Mouse (Mus musculus) megakaryocyte, adult 5-6 weeks (primary cell): ENCODE data around the gene Mbd4. TPM values are rescaled to one million over a fixed set of nuclear protein-coding genes. Genes with fewer than 3 reads are reported as not detected.
A peak's percentile ranks its signal among the peaks of the same experiment; 100 is the strongest.

ENCODE experiments used
- ATAC-seq: 2 replicates; pipeline ENCODE4 v1.8.0; 2016; ENCODE audit warnings: mild to moderate bottlenecking, inconsistent platforms; ENCODE audit not compliant: poor library complexity, severe bottlenecking
- total RNA-seq, 2 experiments: library from RNA; stranded (forward) in 1 of 2; stranded (reverse) in 1 of 2; fragments of 153-499, 151-499 nt in 1 of 2; fragments of 221-1000, 200-1000 nt in 1 of 2; gene quantifications; 2 replicates each; pipeline versions ENCODE4 v1.2.3 to v1.2.4; 2015 to 2017

Mbd4 gene
- total RNA-seq, 2 experiments from 2014 or later: 10.9 to 19.9 TPM

DNA sequence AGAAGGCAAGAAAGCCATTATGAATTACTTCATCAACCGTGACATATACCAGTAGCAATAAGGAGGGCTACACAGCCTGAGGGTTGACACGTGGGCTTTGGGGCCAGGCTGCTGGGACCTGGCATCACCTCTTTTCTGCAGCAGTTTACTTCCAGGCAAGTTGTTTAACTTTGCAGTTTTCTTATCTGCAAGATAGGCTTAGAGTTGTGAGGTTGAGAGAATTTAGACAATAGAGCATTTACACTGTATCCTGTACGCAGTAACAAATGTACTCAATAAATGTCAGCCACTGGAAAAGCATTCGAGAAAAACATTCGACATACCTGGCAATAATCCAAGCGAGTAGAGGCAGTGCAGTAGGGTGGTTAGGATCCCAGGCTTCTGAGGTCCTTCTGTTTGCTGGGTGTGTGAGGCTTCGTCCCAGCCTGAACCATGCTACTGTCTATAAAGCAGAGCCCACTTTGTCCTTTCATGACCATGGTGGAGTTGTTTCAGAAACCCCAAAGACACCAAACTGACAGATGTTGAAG lies 6.9 kb upstream of the Mbd4 start:
- ATAC-seq: no peak

DNA sequence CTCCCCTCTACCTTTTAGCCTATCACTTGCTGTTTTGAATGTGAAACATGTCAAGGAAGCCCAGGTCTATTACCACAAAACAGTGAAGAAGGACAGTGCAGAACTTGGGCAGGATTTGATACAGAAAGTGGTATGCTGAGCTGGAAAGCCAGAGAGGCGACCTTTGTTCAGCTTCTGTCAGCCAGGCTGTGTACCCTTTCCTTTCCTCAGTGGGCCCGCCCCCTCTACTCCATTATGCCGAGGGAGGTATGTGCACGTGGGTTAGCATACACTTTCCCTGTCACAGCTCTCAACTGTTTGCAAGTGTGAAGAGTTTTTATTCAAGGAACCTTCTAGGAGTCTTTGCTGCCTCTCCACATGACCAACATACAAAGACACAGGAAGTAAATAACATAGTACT lies 6.1 kb upstream of the Mbd4 start:
- ATAC-seq: no peak

DNA sequence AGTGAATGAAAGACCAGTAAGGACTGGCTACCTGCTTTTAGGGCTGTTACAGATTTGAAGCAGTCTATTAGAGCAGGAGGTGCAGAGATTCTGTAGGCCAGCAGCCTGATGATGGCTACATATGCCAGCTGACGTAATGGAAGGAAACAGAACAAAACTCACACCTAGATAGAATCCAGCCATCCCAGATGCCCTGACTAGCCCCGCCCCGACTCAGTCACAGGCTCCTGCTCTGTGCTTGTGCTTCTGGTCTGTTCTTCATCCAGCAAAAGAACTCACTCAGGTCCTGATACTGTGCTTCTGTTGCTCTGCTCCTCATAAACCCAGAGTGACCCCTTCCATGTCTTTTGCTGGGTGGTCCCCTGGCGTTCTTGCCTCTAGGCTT lies 3.2 kb upstream of the Mbd4 start:
- ATAC-seq: no peak

DNA sequence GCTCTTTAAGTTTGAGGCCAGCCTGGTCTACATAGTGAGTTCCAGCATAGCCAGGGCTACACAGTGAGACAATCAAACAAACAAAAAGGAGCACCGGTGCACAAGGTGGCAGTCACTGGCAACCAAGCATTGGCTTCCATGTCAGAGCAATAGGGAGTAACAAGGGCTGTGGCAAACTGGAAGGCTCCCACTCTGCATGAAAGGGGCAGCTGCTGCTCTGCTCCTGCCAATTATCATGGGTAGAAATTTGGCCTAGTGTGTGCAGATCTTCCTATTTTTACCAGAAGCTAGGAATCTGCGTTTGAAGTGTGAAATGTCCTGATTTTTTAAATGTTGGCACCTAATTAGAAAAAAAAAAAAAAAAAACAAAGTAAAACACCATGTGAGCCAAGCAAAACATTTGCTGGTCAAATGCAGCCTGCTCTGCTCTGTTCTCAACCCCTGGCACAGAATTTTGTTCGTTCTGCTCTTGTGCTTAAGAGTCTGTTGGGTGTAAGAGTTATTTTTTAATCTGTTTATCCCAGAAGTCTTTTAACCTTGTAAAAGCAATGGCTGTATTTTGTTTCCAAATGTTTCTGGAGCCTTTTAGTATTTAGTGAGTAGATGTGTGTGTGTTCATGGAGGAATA lies 2.7 kb upstream of the Mbd4 start:
- ATAC-seq: no peak

DNA sequence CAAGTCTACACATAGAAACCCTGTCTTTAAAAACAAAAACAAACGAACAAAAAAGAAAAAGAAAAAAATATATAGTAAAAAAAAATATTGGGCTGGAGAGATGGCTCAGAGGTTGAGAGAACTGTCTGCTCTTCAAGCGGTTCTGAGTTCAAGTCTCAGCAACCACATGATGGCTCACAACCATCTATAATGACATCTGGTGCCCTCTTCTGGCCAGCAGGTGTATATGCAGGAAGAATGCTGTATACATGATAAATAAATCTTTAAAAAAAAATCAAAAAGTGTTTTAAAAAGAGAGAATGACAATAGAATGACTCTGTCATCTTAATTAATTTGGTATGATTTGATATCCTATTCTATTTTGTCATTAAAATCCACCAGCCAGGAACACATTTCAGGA lies 1.3 kb upstream of the Mbd4 start:
- no peak for ATAC-seq

DNA sequence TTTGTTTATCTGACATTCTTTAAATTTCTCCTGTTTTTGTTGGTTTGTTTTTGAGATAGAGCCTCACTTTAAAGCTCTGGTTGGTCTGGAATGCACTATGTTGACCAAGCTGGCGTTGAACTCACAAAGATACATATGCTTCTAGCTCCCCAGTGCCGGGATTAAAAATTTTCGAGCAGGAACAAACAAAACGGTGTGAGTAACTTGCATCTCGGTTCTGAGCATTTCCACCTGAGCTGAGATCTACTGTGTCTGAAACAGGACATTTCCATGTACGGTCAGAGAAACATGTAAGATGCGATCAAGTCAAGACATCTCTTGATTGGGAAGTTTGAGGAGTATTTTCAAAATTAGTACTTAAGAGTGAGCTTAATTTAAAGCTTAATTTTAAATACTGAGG lies 814 bp upstream of the Mbd4 start:
- ATAC-seq: no peak

DNA sequence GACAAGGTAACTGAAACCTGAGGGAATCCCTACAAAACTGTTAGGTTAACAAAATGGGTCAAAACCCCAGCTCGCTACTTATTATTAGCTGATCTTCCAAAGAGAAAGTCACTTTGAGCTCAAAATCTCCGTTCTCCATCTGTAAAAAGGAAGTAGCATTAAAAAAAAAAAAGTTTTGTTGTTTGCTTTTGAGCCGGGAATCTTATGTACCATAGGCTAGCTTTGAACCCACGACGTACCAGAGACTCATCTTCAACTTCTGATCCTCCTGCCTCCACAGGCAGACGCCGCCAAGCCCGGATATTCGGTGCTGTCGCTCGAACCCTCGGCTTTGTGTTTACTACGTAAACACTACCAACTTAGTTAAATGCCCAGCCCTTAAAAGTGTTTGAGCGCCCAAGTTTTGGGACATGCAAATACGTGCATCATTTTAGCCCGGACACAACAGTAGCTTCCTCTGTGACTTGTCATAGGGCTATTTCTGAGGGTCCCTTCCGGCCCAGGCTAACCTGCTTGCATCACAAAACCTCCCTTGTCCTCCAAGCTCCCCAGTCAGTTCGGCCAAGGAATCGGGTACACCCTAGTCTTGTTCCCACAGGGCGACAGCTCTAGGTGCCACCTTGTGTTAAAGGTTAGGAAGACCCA lies 603 bp downstream of the Mbd4 start:
- ATAC-seq: no peak

DNA sequence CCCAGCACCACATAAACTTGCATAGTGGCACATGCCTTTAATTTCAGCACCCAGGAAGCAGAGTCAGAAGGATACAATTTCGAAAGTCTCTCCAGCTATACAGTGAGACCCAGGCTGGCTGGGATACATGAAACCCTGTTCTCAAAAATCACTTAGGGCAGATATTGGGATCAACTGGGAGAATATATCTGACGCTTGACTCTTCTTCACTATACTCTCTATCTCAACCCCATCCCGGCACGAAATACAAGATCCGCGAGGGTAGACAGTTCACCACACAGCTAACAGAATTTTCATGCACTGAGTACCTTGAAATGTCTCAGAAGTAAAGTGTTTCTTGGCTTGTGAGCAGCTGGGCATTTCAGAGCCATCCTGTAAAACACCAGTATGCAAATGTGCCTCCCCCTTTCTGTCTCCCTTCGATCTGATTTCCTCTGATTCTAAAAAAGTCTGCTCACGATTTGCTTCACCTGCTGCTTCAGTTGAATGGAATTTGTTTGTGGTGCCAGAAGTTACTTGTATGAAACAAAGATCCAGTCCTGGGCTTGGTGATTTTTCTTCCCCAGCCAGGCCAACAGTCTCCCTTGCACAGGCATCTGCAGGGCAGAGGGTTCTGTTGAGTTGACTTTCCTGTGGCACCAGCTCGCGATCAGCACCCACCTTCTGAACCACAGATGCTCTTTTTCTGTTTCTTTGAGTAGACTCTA lies 4.4 kb downstream of the Mbd4 start:
- no peak for ATAC-seq

DNA sequence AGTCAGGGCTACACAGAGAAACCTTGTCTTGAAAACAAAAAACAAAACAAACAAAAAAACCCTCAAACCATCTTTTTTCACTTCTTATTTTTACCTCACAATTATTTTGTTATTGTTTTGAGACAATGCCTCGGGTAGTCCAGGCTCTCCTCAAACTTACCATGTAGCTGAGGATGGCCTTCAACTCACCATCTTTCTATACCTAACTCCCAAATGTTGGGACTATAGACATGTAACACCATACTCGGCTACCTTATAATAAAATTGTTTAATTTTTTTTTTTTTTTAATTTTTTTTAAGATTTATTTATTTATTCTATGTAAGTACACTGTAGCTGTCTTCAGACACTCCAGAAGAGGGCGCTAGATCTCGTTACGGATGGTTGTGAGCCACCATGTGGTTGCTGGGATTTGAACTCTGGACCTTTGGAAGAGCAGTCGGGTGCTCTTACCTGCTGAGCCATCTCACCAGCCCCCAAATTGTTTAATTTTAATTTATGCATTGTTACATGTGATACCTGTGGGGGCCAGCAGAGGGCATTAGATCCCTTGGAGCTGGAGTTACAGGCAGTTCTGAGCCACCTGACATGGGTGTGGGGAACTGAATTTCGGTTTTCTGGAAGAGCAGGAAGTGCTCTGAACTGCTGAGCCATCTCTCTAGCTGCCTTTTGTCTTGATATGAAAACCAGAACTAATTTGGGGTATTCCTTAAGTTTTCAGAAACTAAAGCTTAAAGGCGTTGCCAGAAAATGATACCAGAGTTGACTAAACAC lies 6.3 kb downstream of the Mbd4 start:
- peak; percentile 94 for ATAC-seq

DNA sequence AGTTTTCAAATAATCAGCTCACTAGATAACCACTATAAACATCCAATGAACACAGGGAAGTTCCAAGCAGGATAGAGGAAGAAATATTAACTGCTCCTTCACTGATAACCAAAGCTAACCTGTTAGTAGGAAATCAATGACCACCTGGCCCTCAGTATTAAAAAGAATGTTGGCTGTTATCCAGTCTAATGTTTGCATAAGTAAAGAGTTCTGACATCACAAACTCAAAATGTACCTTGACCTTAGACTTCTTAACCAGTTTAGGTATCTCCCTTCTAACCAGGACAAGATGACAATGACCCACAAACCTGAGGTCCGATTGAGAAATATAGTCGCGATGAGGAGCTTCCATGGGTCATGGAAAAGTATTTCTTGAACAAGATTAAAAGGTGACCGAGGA lies 8.2 kb downstream of the Mbd4 start:
- no peak for ATAC-seq

DNA sequence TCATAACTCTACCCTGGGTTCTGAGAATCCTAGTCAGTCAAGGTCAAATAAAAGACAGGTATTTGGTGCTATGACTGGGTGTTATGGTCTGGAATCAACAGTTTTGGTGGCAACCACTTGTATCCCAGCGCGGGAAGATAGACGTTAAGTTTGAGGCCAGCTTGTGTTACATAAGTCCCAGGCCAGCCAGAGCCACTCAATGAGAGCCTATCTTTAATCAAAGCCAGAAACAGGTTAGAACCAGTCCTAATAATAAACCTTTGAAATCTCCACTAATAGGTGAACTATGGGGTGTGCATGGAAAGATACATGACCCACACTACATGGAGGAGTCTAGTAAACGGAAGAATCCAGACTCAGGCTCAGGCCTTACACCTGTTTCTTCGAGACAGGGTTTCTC lies 14.4 kb downstream of the Mbd4 start:
- no peak for ATAC-seq

DNA sequence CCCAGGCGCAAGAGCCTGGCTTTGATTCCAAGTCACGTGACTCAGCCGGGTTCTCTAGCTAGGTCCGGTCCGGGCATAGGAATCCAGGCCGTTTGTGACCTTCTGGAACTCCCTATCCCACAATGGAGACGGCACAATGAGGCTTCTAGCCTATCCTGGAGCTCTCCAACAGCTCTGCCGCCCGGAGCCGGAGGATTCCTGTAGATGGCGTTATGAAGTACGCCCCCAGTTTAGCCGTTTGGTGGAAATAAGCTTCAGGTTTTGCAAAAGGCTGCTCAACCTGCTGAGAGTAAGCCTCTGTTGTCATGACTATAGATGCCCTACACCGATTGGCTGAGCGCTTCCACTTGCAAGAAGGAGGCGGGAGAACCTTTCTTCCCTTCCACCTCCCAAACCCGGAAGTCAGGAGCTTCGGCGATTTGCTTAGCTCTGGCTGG lies 15.0 kb downstream of the Mbd4 start, which contains the start of gene Efcab12:
Gene Efcab12 (minus strand): TSS at position 252 of the 437 bp plus-strand sequence.
- peak; percentile 99 for ATAC-seq

DNA sequence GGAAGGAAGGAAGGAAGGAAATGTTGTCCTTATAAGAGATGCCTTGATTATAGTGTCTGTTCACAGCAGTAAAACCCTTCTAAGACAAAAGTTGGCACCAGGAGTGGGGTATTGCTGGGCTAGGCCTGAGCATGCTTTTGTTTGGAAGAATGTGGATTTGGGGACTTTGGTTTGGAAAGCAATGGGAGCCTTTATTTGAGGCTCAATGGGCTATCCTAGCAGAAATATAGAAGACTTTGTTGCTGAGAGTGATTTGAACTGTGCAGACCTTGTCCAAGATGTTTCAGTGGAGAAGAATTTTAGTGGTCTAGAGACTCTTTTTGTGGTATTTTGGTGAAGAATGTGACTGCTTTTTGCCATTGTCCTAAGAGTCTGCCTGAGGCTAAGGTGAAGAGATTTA lies 19.3 kb downstream of the Mbd4 start:
- ATAC-seq: no peak

DNA sequence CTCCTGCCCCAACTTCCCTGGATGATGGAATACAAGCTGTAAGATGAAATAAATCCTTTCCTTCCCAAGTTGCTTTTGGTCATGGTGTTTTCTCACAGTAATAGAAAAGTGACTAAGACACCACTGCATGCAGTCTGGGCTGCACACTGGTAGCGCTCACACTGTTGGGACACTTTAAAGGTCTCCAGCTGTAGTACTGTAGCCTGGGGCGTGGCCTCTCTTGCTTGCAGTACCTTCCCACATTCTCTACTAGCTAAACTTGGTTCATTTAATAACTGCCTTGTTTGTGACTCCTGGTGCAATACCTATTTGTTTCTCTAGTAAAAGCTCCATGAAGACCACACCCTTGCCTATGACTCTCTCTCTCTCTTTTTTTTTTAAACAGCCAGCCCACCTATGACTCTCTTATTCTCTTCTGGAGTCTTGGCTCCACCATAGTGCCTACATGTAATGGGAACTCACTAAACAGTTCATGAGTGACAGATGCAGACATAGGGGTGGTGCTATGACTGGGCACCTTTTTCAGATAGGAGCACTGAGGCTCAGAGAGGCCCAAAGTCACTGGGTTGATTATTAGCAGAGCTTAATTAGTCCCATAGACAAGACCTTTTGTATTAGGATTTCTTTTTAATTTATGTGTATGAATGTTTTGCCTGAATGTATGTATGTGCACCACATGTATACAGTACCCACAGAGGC lies 20.9 kb downstream of the Mbd4 start:
- no peak for ATAC-seq

DNA sequence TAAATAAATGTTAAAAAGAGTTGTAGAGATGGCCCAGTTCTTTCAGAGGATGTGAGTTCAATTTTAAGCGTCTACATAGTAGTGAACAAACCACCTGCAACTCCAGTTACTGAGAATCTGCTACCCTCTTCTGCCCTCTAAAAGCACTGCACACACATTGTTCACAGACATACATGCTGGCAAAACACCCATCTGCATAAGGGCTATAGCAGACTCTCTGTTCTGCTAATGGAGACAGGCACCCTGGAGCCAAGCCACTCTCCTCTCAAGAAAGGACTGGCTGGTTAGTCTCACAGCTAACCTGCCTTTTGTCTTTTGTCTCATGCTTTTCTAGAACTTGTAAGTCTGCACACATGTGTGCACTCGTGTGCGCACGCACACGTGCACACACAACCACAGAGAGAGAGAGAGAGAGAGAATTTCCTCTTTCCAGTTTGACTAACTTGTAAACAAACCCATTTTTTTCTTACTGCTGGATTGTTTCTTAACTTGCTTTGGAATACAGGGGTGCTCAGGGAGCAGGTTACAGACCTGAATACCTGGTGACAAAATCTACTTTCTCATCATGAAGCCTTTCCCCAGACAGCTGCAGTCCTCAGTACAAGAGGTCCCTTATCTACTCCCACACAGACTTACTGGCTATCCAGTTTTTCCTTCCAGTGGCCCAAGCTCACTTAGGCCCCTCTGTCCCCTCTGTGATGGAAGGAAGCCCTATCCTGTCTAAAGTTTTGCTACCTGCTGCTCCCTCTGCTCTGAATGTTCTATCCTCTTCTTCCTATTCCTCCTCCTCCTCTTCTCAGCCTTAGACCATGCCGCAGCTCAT lies 22.2 kb downstream of the Mbd4 start:
- ATAC-seq: no peak

DNA sequence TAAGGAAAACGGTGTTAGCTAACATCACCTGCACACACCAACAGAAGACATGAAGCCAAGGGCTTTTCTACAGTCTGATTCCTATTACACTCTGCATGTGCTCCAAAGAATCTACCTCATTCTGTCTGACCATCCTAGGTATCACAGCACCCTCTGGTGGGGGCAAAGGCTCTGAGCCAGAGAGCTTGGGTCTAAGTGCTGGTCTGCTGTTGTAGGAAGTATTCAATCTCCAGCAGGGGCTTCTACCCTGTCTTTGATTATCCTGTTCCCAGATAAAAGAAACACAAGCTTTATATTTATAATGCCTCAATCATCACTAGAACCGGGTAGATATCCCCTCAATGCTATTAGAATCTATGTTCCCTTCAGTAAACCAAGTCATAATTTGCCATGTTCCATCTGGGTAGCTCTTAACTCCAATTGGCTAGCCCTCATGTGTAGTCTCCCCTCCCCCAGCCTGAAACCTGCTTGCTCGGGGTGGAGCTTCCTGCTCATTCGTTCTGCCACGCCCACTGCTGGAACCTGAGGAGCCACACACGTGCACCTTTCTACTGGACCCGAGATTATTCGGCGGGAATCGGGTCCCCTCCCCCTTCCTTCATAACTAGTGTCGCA lies 29.2 kb downstream of the Mbd4 start:
- peak; percentile 99 for ATAC-seq

DNA sequence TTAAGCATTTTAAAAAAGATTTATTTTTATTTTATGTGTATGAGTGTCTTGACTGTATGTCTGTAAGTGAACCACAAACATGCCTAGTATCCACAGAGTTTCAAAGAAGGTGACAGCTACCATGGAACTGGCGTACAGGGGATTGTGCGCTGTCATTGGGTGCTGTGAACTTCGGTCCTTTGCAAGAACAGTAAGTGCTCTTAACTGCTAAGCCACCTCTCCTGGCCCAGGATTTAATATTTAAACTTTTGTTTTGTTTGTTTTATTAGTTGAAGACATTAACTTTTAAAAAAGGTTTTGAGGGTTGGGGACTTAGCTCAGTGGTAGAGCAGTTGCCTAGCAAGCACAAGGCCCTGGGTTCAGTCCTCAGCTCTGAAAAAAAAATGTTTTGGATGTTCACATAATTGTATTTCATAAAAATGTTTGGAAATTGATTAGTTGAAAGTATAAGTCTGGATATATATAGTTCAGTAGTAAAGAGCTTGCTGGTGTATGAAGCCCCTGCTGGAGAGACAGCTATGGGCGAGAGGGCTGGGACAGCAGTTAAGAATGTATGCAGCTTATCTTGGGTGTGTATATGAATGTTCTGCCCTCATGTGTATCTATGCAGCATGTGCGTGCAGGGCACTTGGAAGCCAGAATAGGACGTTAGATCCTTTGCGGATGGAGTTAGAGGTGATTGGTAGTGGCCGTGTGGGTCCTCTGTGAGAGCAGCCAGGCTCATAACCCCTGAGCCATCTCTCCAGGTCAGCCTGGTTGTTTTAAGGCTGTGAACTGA lies 31.8 kb downstream of the Mbd4 start:
- ATAC-seq: no peak

DNA sequence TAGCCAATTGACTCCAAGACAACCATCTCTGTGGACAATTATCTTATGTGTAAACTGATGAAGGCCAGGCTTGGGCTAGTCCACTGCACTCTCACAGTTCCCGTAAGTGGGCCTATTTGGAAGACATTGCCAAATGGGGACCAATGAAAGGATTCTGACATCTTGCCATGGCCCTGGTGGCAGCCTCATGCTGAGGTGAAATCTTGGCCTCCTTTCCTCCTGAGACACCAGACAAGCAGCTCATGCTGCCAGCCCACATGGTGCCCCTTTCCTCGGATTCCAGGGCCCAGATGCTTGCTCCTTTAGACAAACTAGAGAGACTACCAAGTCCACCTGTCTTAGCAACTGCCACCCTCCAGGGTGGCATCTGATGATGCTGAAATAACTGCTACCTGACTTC lies 35.0 kb downstream of the Mbd4 start:
- ATAC-seq: no peak

DNA sequence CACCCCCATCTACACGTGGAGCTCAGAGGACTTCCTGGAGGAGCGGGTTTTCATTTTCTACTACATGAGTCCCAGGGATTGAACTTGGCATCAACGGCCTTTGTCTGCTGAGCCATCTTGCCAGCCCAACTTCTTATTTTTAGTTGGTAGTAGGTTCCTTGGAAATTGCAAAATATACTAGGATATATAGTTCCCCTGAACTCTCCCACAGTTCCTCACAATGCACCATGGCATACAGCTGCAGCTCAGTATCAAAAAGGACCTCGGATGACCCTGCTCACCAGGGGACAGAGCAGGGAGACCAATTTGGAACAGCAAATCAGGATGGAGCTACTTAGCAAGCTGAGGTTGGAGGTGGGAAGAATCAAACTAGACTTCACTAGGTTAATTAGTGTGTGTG lies 38.1 kb downstream of the Mbd4 start:
- ATAC-seq: no peak
